ENCODE assay signal across 9 mouse cellular contexts in the genomic region with DNA sequence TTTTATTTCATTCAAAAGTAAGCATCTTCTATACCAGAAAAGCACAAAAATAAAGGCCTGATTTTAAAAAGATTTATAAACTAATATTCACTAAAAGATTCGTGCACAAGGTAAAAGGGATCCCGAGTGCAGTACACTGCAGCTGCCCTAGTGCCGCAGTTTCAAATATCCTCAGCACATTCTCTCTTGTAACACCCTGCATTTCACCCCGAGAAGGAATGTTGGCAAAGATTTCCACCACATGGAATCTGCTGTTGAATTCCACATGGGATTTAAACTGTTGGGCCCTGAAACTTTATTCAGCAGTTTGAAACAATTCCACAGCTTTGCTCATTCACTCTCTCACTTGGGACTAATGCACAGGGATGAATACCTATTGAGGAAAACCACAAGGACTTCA. TPM values are rescaled to one million over a fixed set of nuclear protein-coding genes. Genes with fewer than 3 reads are reported as not detected.
DNase-seq lines count a peak whose midpoint lies in the region; ATAC-seq lines count a peak whose summit lies in the region.
"Had no signal": no experiment of that assay in that cellular context is flagged by ENCODE, and none has a peak within 500 bp of the region (broad histone marks: within the 10 kb centered on the region; RNA-seq: fewer than 3 reads in every experiment).

Gene Ogn (plus strand): TSS at position 333 of the 400 bp plus-strand sequence.

- H3K9me3 ChIP-seq in neural tube, embryonic 11.5 days (ENCODE audit: control insufficient read depth, low read length): no peaks in the 10 kb centered on the region
- H3K9me3 ChIP-seq in midbrain, embryonic 15.5 days: no peaks in the 10 kb centered on the region

- intact Hi-C loops in gastrocnemius, postnatal 14 days (cut with DNase I; ENCODE audit: low total_unique reads): no loop called here

- ATAC-seq in neural tube, embryonic 11.5 days (ENCODE audit: insufficient read depth, low FRiP score, low TSS enrichment): no peak
- no peak for ATAC-seq in midbrain, embryonic 15.5 days (replicated peaks)

- no peaks in the 10 kb centered on the region for H3K4me1 ChIP-seq in neural tube, embryonic 11.5 days (ENCODE audit: control insufficient read depth, insufficient read depth, low read length)
- no peaks in the 10 kb centered on the region for H3K4me1 ChIP-seq in midbrain, embryonic 15.5 days

- no peak within 1 kb of the TSS for H3K4me2 ChIP-seq in neural tube, embryonic 11.5 days (ENCODE audit: low read depth)
- H3K4me2 ChIP-seq in midbrain, embryonic 15.5 days: no peak within 1 kb of the TSS

- H3K27ac ChIP-seq in neural tube, embryonic 11.5 days (ENCODE audit: low read depth, low read length): no peak within 1 kb of the TSS
- no peak within 1 kb of the TSS for H3K27ac ChIP-seq in midbrain, embryonic 15.5 days
- H3K27ac ChIP-seq: liver, embryonic 14.5 days had no signal

- peak; percentile 11 for DNase-seq in neural tube, embryonic 11.5 days (ENCODE audit: low spot score)
- DNase-seq in neural tube, embryonic 10.5 days (ENCODE audit: extremely low spot score, low spot score): no peak
- peak; percentile 36 for DNase-seq in gastrocnemius, postnatal 14 days
- DNase-seq in kidney, adult 8-10 months: peak; percentile 33 to 38
- DNase-seq in cerebellum, adult 11-12 months: no peak
- no peak for DNase-seq in T-cell, adult 2 months (ENCODE audit: low spot score)
- no peak for DNase-seq in natural killer cell, adult 2 months (ENCODE audit: low spot score in 2 of 2)

- 86% methylated on average over 4 of the region's 4 CpGs for WGBS in neural tube, embryonic 11.5 days
- 73% methylated on average over 4 of the region's 4 CpGs for WGBS in midbrain, embryonic 15.5 days

- H3K9ac ChIP-seq in neural tube, embryonic 11.5 days (ENCODE audit: low read length): no peak within 1 kb of the TSS
- no peak within 1 kb of the TSS for H3K9ac ChIP-seq in midbrain, embryonic 15.5 days
- H3K9ac ChIP-seq: liver, embryonic 14.5 days had no signal

- H3K27me3 ChIP-seq in neural tube, embryonic 11.5 days (ENCODE audit: control insufficient read depth, insufficient read depth, low read length): no peaks in the 10 kb centered on the region
- H3K27me3 ChIP-seq in midbrain, embryonic 15.5 days (replicated peaks): no peaks in the 10 kb centered on the region

- no peaks in the 10 kb centered on the region for H3K36me3 ChIP-seq in neural tube, embryonic 11.5 days (ENCODE audit: control insufficient read depth, insufficient read depth, low read length)
- H3K36me3 ChIP-seq in midbrain, embryonic 15.5 days (replicated peaks): no peaks in the 10 kb centered on the region

- H3K4me3 ChIP-seq in neural tube, embryonic 11.5 days (ENCODE audit: low read depth, low read length): no peak within 1 kb of the TSS
- H3K4me3 ChIP-seq in midbrain, embryonic 15.5 days: no peak within 1 kb of the TSS

RNA-seq across cellular contexts. Expression of gene Ogn, which starts in this region (rescaled TPM):
- 2.3 and 3.9 TPM in 2 replicates for polyA plus RNA-seq in neural tube, embryonic 11.5 days (2014; fragmentation: Nextera tagmentation; extraction: Ambion mirVana)
- 10 to 100 TPM; 57.4 to 70.5 TPM for total RNA-seq in gastrocnemius, postnatal 14 days (2021)
- 12.4 TPM in 2 replicates for polyA plus RNA-seq in midbrain, embryonic 15.5 days (2015; fragmentation: Nextera tagmentation; extraction: Ambion mirVana)

Comparison
In these comparisons a context has a peak if more than half of its experiments do, and no peak if none do; other contexts are left out.
1. DNase-seq: peak in neural tube, embryonic 11.5 days (single experiment), gastrocnemius, postnatal 14 days (single experiment) and kidney, adult 8-10 months (2 of 2); none in neural tube, embryonic 10.5 days (single experiment), cerebellum, adult 11-12 months (single experiment), T-cell, adult 2 months (single experiment) and natural killer cell, adult 2 months (0 of 2).